Mouse (Mus musculus) liver, embryonic 12.5 days (tissue): ENCODE data around the gene Gng7. TPM values are rescaled to one million over a fixed set of nuclear protein-coding genes. Genes with fewer than 3 reads are reported as not detected.
A peak's percentile ranks its signal among the peaks of the same experiment; 100 is the strongest.

Source experiments
- ATAC-seq: fragments of 200-750 bp; cut with Nextera tagmentation; 2 replicates; pipeline ENCODE4 v1.8.0; 2017; ENCODE audit warnings: moderate number of reproducible peaks, mild to moderate bottlenecking, moderate library complexity
- H3K27ac ChIP-seq: fragments of 300-500 bp; sonication (generic); 2 replicates; pipeline ENCODE4 v1.5.1; 2016; ENCODE audit warnings: mild to moderate bottlenecking
- H3K27me3 ChIP-seq: fragments of 300-500 bp; sonication (generic); replicated peaks from 2 replicates; pipeline ENCODE4 v1.6.1; 2016; ENCODE audit warnings: mild to moderate bottlenecking, moderate library complexity
- H3K36me3 ChIP-seq: fragments of 300-500 bp; sonication (generic); 2 replicates; pipeline ENCODE4 v1.6.1; 2016; ENCODE audit warnings: mild to moderate bottlenecking, moderate library complexity
- H3K4me1 ChIP-seq: fragments of 300-500 bp; sonication (generic); 2 replicates; pipeline ENCODE4 v1.6.1; 2016
- H3K4me2 ChIP-seq: fragments of 300-500 bp; sonication (generic); 2 replicates; pipeline ENCODE4 v1.6.1; 2016; ENCODE audit warnings: mild to moderate bottlenecking, moderate library complexity
- H3K4me3 ChIP-seq: fragments of 300-500 bp; sonication (generic); 2 replicates; pipeline ENCODE4 v1.5.1; 2016; ENCODE audit warnings: mild to moderate bottlenecking, moderate library complexity
- H3K9ac ChIP-seq: fragments of 300-500 bp; sonication (generic); 2 replicates; pipeline ENCODE4 v1.6.1; 2016; ENCODE audit warnings: mild to moderate bottlenecking, moderate library complexity
- H3K9me3 ChIP-seq: fragments of 300-500 bp; sonication (generic); replicated peaks from 2 replicates; pipeline ENCODE4 v1.6.1; 2016; ENCODE audit warnings: mild to moderate bottlenecking, moderate library complexity
- WGBS: fragments of 180-500 bp; shearing (Covaris S2); methylation state at CpG from one replicate; pipeline ENCODE4 v1.1.7; 2016; ENCODE audit not compliant: insufficient replicate concordance; 5-methylcytosine and 5-hydroxymethylcytosine counted together
- polyA plus RNA-seq: library from polyadenylated mRNA; unstranded; fragments of >200 nt; fragmentation: Nextera tagmentation; extraction: Ambion mirVana; gene quantifications from 2 replicates; pipeline ENCODE4 v1.2.1, GENCODE M21; 2016

Gene Gng7
- polyA plus RNA-seq, 1 experiment from 2014 or later, result 0.80 TPM

DNA sequence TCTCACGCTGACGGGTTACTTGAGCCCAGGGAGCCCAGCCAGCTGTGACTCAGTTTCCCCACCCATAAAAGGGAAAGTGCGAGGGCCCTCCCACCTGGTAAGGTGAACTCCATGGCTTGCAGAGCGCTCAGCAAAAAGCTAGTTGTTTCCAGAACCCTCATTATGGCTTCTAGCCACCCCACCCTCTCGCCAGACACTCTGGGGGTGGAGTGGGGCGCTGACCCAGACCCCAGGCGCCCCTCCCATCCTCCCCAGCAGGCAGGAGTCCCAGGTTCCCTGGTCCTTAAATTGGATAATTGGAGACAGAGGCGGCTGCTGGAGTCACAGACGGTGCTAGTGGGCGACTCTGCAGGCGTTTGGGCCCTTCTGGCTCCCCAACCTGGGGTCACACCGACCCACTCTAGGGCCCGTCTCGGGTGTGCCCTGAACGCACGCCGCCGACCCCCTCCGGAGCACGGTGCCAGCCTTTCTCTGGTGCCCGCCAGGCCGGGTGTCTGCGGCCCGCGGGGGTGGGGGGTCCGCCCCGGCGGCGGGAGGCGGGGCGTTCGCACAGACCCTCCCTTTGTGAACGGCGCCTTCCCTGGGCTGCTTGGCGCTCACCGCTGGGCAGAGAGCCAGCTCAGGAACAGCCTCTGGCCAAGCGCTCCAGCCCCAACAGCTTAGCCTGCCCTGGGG is 78.5 kb downstream of the Gng7 start:
- Histone ChIP-seq H3K27me3 (peaks cover 95% of the 10 kb centered on the region), H3K4me2 (peak overlapping the region; percentile 60), H3K27ac (no peak overlapping the region), H3K9ac (no peak overlapping the region), H3K36me3 (no peaks in the 10 kb centered on the region), H3K9me3 (no peaks in the 10 kb centered on the region), H3K4me1 (peaks cover 81% of the 10 kb centered on the region), H3K4me3 (peak overlapping the region; percentile 30)
- 5% methylated on average over 37 of the region's 37 CpGs for WGBS
- no peak for ATAC-seq

DNA sequence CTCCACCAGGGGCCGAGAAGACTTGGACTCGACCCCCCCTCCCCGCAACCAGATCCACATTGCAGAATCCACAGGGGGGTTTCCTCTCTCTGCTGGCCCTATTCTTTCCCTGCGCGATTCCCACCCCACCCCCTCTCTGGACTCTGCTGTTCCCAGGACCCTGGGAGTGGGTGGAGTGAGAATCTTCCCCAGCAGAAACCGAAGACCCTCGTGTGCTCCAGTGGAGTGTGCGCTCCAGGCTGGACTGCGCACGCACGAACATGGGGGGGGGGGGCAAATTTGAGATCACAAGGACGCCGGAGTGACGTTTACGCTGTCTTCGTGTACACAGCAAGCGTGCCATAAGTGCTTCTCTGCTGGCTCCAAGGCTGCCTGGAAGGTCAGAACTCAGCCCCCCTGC is 79.0 kb downstream of the Gng7 start:
- no peak overlapping the region for H3K4me3 ChIP-seq
- peak overlapping the region; percentile 60 for H3K4me2 ChIP-seq
- WGBS, result 9% methylated on average over 17 of the region's 17 CpGs
- H3K36me3 ChIP-seq, result no peaks in the 10 kb centered on the region
- H3K4me1 ChIP-seq, result peaks cover 81% of the 10 kb centered on the region
- no peak overlapping the region for H3K9ac ChIP-seq
- H3K9me3 ChIP-seq, result no peaks in the 10 kb centered on the region
- no peak overlapping the region for H3K27ac ChIP-seq
- H3K27me3 ChIP-seq, result peaks cover 95% of the 10 kb centered on the region
- no peak for ATAC-seq

DNA sequence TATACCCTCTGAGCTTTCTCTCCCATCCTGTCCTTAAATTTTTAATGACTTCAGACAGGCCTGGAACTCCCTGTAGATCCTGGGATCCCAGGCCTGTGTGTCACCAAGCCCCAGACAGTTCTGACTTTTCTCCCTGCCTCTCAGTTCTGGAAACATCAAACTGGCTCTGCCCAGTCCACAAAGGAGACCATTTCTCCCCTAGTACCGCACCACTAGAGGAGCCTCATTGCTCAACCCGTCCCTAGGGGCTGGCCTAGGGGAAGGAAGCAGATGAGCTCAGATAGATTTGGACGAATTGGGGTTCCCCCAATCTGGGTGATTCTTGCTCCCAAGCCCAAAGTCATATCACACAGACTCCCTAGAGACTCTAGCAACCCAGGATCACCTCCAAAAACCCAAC is 79.5 kb downstream of the Gng7 start:
- peaks cover 81% of the 10 kb centered on the region for H3K4me1 ChIP-seq
- H3K9ac ChIP-seq, result no peak overlapping the region
- 12% methylated on average over 3 of the region's 3 CpGs for WGBS
- no peaks in the 10 kb centered on the region for H3K36me3 ChIP-seq
- ATAC-seq, result no peak
- H3K4me3 ChIP-seq, result no peak overlapping the region
- H3K4me2 ChIP-seq, result 0 out of 2 replicates have a peak overlapping the region, but pooled peaks have one; percentile 60
- H3K9me3 ChIP-seq, result no peaks in the 10 kb centered on the region
- no peak overlapping the region for H3K27ac ChIP-seq
- H3K27me3 ChIP-seq, result peaks cover 95% of the 10 kb centered on the region

DNA sequence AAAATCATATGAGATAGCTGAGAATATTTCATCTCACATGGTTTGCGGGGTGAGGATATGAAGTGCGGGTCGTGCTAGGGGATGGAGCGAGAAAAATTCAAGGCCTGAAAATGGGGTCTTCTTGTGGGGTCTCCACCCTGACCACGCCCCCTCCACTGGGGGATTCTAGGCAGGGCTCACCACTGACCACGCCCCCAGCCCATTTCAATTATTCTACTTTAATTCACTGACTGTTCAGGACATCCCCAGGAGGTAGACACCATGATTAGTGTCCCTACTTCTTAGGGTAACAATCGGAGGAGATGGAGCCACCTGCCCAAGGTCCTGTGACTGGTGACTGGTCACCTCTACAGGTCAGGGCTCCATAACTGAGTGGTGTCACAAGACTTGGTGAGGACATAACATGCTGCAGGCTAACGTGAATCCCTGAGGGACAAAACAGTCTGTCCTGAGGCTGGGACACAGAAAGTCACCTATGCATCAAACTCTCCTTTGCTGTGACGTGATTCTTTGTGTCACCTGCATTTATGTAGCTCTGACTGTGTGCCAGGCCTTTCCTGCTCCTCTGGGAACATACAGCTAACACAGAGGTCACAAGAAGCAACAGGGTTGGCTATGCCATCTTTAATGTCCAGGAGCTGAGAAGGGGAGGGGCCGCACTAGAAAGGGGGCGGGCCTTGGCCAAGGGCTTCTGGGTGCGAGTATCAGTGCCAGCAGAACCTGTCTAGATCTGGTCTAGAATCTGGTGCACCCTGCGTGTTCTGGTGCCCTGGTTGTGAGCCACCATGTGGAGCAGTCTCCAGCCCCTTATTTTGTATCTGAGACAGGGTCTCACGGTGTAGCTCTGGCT is 80.4 kb downstream of the Gng7 start:
- WGBS, result 48% methylated on average over 14 of the region's 14 CpGs
- no peak overlapping the region for H3K9ac ChIP-seq
- H3K27ac ChIP-seq, result no peak overlapping the region
- H3K4me1 ChIP-seq, result peaks cover 78% of the 10 kb centered on the region
- no peak for ATAC-seq
- H3K4me2 ChIP-seq, result peak overlapping the region; percentile 95; the same call in 1 of the 2 replicates
- H3K27me3 ChIP-seq, result peaks cover 95% of the 10 kb centered on the region
- H3K9me3 ChIP-seq, result no peaks in the 10 kb centered on the region
- H3K36me3 ChIP-seq, result no peaks in the 10 kb centered on the region
- no peak overlapping the region for H3K4me3 ChIP-seq

DNA sequence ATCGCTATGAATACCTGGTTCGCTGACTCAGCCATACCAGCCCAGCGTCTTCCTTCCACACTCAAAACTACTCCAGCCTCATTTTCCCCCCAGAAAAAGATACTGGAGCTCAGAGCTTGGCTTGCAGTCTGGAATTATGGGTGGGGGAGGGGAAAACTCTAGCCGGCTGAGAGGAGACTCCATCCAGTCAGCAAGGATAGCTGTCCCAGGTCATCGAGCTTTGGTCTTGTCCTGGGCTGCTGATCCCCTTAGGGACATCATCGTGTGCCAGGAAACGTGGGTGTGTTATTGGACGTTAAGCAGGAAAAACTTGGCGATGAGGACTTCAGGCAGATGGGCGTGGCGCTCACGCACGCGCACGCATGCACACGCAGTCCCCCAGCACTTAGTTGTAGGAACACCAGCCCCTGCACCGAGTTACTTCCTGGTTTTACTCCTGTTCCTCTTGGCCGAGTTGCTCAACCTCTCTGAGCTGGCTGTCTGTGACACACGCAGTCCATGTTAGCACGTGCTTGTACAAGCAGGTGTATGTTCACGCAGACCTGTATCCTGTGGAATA is 81.2 kb downstream of the Gng7 start:
- Histone ChIP-seq H3K9me3 (no peaks in the 10 kb centered on the region), H3K9ac (no peak overlapping the region), H3K4me1 (peaks cover 80% of the 10 kb centered on the region), H3K4me2 (peak overlapping the region; percentile 95), H3K36me3 (no peaks in the 10 kb centered on the region), H3K27me3 (peaks cover 94% of the 10 kb centered on the region), H3K4me3 (peak overlapping the region; percentile 55; the same call in 1 of the 2 replicates), H3K27ac (no peak overlapping the region)
- no peak for ATAC-seq
- WGBS, result 3% methylated on average over 21 of the region's 21 CpGs

DNA sequence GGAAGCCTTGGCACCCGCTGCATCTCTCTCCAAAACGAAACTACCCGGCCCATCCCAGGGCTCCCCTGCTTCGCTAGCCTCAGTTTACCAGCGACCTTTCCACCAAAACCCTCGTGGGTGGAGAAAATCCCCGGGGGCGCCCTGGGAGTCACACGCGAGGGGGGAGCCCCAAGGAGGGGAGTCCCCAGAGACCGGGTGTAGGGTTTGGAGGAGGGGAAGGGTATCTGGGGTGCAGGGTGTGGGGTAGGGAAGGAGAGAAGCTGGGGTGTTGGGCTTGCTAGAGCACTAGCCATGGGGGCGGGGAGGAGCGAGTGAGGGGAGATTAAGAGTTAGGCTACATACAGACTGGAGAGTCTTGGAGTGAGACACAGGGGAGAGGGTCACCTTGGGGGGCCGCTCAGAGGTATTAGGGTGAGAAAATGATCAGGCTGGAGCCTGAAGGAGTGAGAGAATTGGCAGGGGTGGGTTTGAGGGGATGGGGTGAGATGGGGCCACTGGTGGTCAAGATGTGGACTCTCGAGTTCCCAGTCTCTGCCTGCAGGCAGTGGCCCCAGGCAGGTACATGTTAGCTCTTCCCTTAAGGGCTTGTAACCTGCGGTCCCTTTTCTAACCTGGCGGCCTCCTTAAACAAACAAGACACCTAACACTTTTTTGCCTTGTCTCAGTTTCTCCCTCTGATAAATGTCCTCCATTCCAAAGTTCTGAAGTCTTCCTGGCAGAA is 81.9 kb downstream of the Gng7 start:
- 1% methylated on average over 17 of the region's 17 CpGs for WGBS
- H3K9ac ChIP-seq, result peak overlapping the region; percentile 46; the same call in 1 of the 2 replicates
- no peak for ATAC-seq
- peaks cover 88% of the 10 kb centered on the region for H3K27me3 ChIP-seq
- peak overlapping the region; percentile 95 for H3K4me2 ChIP-seq
- H3K9me3 ChIP-seq, result no peaks in the 10 kb centered on the region
- H3K4me3 ChIP-seq, result peak overlapping the region; percentile 55
- no peaks in the 10 kb centered on the region for H3K36me3 ChIP-seq
- no peak overlapping the region for H3K27ac ChIP-seq
- H3K4me1 ChIP-seq, result peaks cover 79% of the 10 kb centered on the region

DNA sequence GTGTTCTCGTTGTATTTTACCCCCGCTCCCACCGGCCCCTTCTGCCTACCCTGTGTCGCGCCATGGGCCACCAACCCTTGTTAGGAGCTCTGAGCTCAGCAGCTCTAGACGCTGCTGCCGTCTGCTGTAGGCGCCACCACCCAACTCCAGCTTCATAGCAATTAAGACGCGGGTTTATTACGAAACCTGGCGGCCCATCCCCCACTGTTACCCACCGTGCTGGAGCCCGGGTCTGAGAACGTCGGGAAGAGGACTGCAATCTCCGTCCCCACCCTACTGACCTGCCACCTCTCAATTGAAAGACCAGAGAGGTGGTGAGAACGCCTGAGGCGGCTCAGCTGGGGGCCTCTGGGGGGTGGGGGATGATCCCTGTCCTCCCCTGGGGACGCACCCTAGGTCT is 82.5 kb downstream of the Gng7 start:
- no peak overlapping the region for H3K27ac ChIP-seq
- under 1% methylated on average over 20 of the region's 20 CpGs for WGBS
- H3K4me2 ChIP-seq, result peak overlapping the region; percentile 95
- H3K36me3 ChIP-seq, result no peaks in the 10 kb centered on the region
- H3K4me1 ChIP-seq, result peaks cover 72% of the 10 kb centered on the region
- ATAC-seq, result no peak
- peak overlapping the region; percentile 46 for H3K9ac ChIP-seq
- no peaks in the 10 kb centered on the region for H3K9me3 ChIP-seq
- peak overlapping the region; percentile 55 for H3K4me3 ChIP-seq
- H3K27me3 ChIP-seq, result peaks cover 81% of the 10 kb centered on the region

DNA sequence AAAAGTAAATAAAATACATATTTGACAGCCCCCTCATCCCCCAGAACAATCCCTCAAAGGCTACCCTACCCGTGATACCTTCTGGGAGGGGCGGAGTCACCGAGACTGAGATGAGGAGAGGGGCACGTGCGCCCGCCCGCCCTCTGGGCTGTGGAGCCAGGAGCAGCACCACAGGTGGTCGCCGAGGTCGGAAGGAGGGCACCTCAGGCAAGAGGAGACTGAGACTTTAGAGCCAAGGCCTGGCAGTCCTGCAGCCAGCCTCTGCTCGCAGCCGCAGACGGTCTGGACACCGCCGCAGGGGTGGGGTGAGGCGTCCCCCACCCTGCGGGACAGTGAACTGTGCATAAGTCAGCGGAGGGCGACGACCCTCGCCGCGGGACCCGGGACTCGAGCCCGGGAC is 83.0 kb downstream of the Gng7 start:
- H3K27me3 ChIP-seq, result peaks cover 76% of the 10 kb centered on the region
- ATAC-seq, result no peak
- 5% methylated on average over 26 of the region's 26 CpGs for WGBS

DNA sequence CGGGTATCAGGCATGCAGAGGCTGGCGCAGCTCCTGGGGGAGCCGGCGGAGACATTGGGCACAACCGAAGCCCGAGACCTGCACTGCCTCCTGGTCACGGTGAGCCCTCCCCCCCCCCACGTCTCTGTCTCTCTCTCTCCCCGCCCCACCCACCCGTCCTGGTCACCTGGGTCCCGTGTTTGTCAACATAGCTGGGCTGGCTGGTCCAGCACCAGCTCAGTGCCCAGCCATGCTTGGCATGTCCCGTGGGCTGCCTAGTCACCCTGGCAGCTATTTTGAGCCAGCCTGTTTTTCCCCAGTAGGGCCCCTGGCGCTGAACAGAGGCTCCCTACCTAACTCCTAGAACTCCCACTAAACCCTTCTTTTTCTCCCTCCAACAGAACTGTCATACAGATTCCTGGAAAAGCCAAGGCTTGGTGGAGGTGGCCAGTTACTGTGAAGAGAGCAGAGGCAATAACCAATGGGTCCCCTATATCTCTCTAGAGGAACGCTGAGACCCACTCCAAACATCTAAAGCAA is 83.5 kb downstream of the Gng7 start:
- H3K4me2 ChIP-seq, result peak overlapping the region; percentile 95
- no peaks in the 10 kb centered on the region for H3K9me3 ChIP-seq
- peaks cover 62% of the 10 kb centered on the region for H3K4me1 ChIP-seq
- no peak overlapping the region for H3K27ac ChIP-seq
- H3K9ac ChIP-seq, result 0 out of 2 replicates have a peak overlapping the region, but pooled peaks have one; percentile 3
- peaks cover 72% of the 10 kb centered on the region for H3K27me3 ChIP-seq
- peak overlapping the region; percentile 55 for H3K4me3 ChIP-seq
- ATAC-seq, result no peak
- no peaks in the 10 kb centered on the region for H3K36me3 ChIP-seq
- 12% methylated on average over 14 of the region's 14 CpGs for WGBS

More for the DNA sequence above, 83.0 kb downstream of the Gng7 start:
- no peaks in the 10 kb centered on the region for H3K36me3 ChIP-seq
- H3K9ac ChIP-seq, result peak overlapping the region; percentile 12; the same call in 1 of the 2 replicates
- no peak overlapping the region for H3K27ac ChIP-seq
- peaks cover 67% of the 10 kb centered on the region for H3K4me1 ChIP-seq
- H3K9me3 ChIP-seq, result no peaks in the 10 kb centered on the region
- H3K4me2 ChIP-seq, result peak overlapping the region; percentile 95
- H3K4me3 ChIP-seq, result peak overlapping the region; percentile 55

DNA sequence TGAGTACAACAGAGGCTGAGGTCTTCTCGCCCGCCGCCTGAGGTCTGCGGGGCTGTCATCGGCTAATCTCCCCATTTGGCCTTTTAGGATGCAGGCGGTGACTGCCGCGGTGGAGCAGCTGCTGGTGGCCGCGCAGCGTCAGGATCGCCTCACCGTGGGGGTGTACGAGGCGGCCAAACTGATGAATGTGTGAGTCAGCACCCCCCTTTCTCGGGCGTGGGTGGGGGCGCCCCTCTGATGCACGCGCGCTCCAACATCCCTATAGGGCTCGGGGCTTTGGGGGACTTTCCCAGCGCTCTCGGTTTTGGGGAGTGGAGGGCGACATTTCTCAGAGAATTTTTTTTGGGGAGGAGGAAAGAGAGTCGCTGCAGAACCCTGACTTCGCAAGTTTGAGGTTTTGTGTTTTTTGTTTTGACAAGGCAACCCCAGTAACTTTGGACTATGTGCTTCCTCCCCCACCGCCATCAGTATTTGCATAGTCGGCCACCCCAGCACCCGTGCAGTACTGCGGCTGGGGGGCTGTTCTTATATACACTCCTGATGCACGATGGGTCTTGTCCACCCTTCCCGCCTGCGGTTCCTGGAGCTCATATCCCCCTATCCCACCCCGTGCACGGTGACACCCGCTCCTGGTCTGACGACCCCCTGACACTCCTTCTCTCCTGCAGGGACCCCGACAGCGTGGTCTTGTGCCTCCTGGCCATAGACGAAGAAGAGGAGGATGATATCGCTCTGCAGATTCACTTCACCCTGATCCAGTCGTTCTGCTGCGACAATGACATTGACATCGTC is 84.2 kb downstream of the Gng7 start:
- Histone ChIP-seq H3K4me3 (peak overlapping the region; percentile 55), H3K36me3 (no peaks in the 10 kb centered on the region), H3K27ac (no peak overlapping the region), H3K9ac (peak overlapping the region; percentile 53; the same call in 1 of the 2 replicates), H3K4me2 (peak overlapping the region; percentile 95), H3K4me1 (peaks cover 56% of the 10 kb centered on the region), H3K27me3 (peaks cover 65% of the 10 kb centered on the region), H3K9me3 (no peaks in the 10 kb centered on the region)
- under 1% methylated on average over 45 of the region's 45 CpGs for WGBS
- ATAC-seq, result no peak
